Mouse (Mus musculus) central nervous system, embryonic 11.5 days (tissue): ENCODE data around the gene Olfr943. TPM values are rescaled to one million over a fixed set of nuclear protein-coding genes. Genes with fewer than 3 reads are reported as not detected.

Experiments used
- polyA plus RNA-seq: library from polyadenylated mRNA; depleted of rRNA; stranded (reverse); fragments of >200 nt; gene quantifications from 2 replicates; pipeline ENCODE4 v1.2.3, GENCODE M21; 2012; rRNA removed

Olfr943 gene
- polyA plus RNA-seq, result not detected in 2 replicates

DNA sequence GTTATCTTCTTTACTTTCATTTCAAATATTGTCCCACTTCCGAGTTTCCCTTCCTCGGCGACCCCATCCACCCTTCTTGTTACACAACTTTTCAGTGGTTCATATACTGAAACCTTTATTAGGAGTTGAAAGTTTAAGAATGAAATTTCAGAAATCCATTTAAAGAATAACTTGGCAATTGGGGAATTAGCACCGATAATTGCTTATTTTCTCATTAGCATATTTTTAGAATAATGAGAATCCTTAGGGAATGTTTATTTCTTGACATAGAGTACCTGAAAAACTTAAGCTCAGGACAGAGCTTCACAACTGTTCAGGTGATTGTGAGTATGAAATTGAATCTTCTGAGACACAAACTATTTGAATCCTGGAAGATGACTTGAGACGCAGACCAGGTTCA lies at the start of gene Olfr943:
Gene Olfr943, plus strand, starts transcription at position 301 of the 400 bp plus-strand sequence.

DNA sequence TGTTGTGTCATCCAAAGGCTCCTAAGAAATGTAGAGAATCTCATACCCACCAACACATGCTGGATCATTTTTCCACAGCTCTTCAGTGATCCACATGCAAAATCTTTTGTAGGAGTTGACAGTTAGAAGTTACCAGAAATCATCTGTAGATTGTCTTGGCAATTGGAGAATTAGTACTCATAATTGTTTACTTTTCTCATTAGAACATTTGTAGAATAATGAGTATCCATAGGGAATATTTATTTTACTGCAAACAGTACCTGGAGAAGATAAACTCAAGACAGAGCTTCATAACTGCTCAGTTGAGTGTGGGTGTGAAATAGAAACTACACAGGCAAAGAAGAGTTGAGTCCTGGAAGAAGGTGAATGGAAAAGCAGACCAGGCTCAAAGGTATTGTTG lies 38.3 kb upstream of the Olfr943 start, which contains the start of gene Olfr27:
Gene Olfr27, plus strand, starts transcription at position 301 of the 400 bp plus-strand sequence.

DNA sequence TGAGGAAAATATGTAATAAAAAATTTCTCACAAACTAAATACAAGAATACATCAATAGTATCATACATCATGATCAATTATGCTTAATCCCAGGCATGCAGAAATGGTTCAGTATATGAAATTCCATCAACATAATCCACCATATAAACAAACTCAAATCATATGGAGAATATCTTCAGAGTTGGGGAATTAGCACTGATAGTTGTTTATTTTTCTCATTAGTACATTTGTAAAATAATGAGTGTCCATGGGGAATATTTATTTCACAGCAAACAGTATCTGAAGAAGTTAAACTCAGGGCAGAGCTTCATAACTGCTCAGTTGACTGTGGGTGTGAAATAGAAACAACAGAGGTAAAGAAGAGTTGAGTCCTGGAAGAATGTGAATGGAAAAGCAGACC lies 35.5 kb downstream of the Olfr943 start, which contains the start of gene Olfr944:
Gene Olfr944, plus strand, starts transcription at position 301 of the 400 bp plus-strand sequence.

Other genes with a start within 250 kb of the Olfr943 start
- gene Olfr930, start 236.5 kb upstream of the Olfr943 start, polyA plus RNA-seq, result not detected in 2 replicates
- not detected in 2 replicates for gene Olfr933, start 194.0 kb upstream of the Olfr943 start, polyA plus RNA-seq
- not detected in 2 replicates for gene Olfr934, start 178.0 kb upstream of the Olfr943 start, polyA plus RNA-seq
- gene Olfr935, start 166.6 kb upstream of the Olfr943 start, polyA plus RNA-seq, result not detected in 2 replicates
- not detected in 2 replicates for gene Olfr146, start 142.9 kb upstream of the Olfr943 start, polyA plus RNA-seq
- gene Olfr937, start 101.4 kb upstream of the Olfr943 start, polyA plus RNA-seq, result not detected in 2 replicates
- gene Olfr938, start 87.4 kb upstream of the Olfr943 start, polyA plus RNA-seq, result not detected in 2 replicates
- not detected in 2 replicates for gene Olfr27, start 38.2 kb upstream of the Olfr943 start, polyA plus RNA-seq
- gene Olfr944, start 35.6 kb downstream of the Olfr943 start, polyA plus RNA-seq, result not detected in 2 replicates
- gene Olfr1537, start 83.7 kb downstream of the Olfr943 start, polyA plus RNA-seq, result not detected in 2 replicates
- not detected in 2 replicates for gene Olfr945, start 110.5 kb downstream of the Olfr943 start, polyA plus RNA-seq
- gene Olfr948, start 159.7 kb downstream of the Olfr943 start, polyA plus RNA-seq, result not detected in 2 replicates
- not detected in 2 replicates for gene Olfr951, start 221.1 kb downstream of the Olfr943 start, polyA plus RNA-seq